Mouse (Mus musculus) liver, postnatal 0 days (tissue): ENCODE results near the gene Hoxc13. TPM values are rescaled to one million over a fixed set of nuclear protein-coding genes. Genes with fewer than 3 reads are reported as not detected.

Experiments
- ATAC-seq: fragments of 200-750 bp; cut with Nextera tagmentation; 2 replicates; pipeline ENCODE4 v1.8.0; 2017; ENCODE audit warnings: mild to moderate bottlenecking, moderate library complexity
- DNase-seq: peaks from one replicate; pipeline ENCODE4 v3.0.0-alpha.2; 2016
- H3K27ac ChIP-seq: fragments of 300-500 bp; sonication (generic); 2 replicates; pipeline ENCODE4 v1.5.1; 2014; ENCODE audit warnings: antibody characterized with exemption, moderate library complexity, mild to moderate bottlenecking, low read depth
- H3K27me3 ChIP-seq: fragments of 300-500 bp; sonication (generic); 2 replicates; pipeline ENCODE4 v1.6.1; 2014; ENCODE audit warnings: low read length, control low read depth, mixed read lengths; ENCODE audit not compliant: insufficient read depth
- H3K36me3 ChIP-seq: fragments of 300-500 bp; sonication (generic); replicated peaks from 2 replicates; pipeline ENCODE4 v1.6.1; 2014; ENCODE audit warnings: mild to moderate bottlenecking, control low read depth, low read length, moderate library complexity, mixed read lengths; ENCODE audit not compliant: insufficient read depth
- H3K4me1 ChIP-seq: fragments of 300-500 bp; sonication (generic); 2 replicates; pipeline ENCODE4 v1.6.1; 2014; ENCODE audit warnings: antibody characterized with exemption, mild to moderate bottlenecking, control low read depth; ENCODE audit not compliant: insufficient read depth
- H3K4me2 ChIP-seq: fragments of 300-500 bp; sonication (generic); 2 replicates; pipeline ENCODE4 v1.6.1; 2014; ENCODE audit warnings: low read depth, mild to moderate bottlenecking, low read length, moderate library complexity, mixed read lengths
- H3K4me3 ChIP-seq: fragments of 300-500 bp; sonication (generic); 2 replicates; pipeline ENCODE4 v1.5.1; 2014; ENCODE audit warnings: low read depth, low read length
- H3K9ac ChIP-seq: fragments of 300-500 bp; sonication (generic); replicated peaks from 2 replicates; pipeline ENCODE4 v1.6.1; 2014; ENCODE audit warnings: mild to moderate bottlenecking, moderate library complexity
- H3K9me3 ChIP-seq: fragments of 300-500 bp; sonication (generic); 2 replicates; pipeline ENCODE4 v1.6.1; 2016; ENCODE audit warnings: mild to moderate bottlenecking, control low read depth, low read length, mixed read lengths
- CTCF ChIP-seq: sonication (generic); IDR thresholded peaks from 2 replicates; pipeline ENCODE4 v1.5.1; 2016; ENCODE audit warnings: antibody characterized with exemption, low read depth
- EP300 ChIP-seq: IDR thresholded peaks from 2 replicates; pipeline ENCODE4 v1.6.1; 2016; ENCODE audit warnings: antibody characterized with exemption, low read depth, mild to moderate bottlenecking
- WGBS: fragments of 180-500 bp; shearing (Covaris S2); extraction: QIAGEN DNeasy Blood & Tissue Kit; methylation state at CpG from one replicate; pipeline ENCODE4 v1.1.7; 2014; ENCODE audit not compliant: insufficient replicate concordance; 5-methylcytosine and 5-hydroxymethylcytosine counted together
- polyA plus RNA-seq: library from polyadenylated mRNA; unstranded; fragments of >200 nt; fragmentation: Nextera tagmentation; extraction: Ambion mirVana; gene quantifications from 2 replicates; pipeline ENCODE4 v1.2.1, GENCODE M21; 2015

Hoxc13 gene
- polyA plus RNA-seq, 1 experiment from 2014 or later: not detected

GRCm38 (mm10) chr15:102910496-102911095, 10.3 kb upstream of the Hoxc13 start:
- no peak overlapping the region for H3K9ac ChIP-seq
- no peak overlapping the region for H3K4me2 ChIP-seq
- H3K9me3 ChIP-seq: no peaks in the 10 kb centered on the region
- H3K27me3 ChIP-seq: peaks cover 76% of the 10 kb centered on the region
- H3K4me1 ChIP-seq: no peaks in the 10 kb centered on the region
- H3K36me3 ChIP-seq: no peaks in the 10 kb centered on the region
- H3K4me3 ChIP-seq: no peak overlapping the region
- WGBS: 2% methylated on average over 22 of the region's 22 CpGs
- no peak overlapping the region for H3K27ac ChIP-seq
- TF ChIP-seq CTCF (no peak), EP300 (no peak)
- ATAC-seq (no peak), DNase-seq (no peak)

GRCm38 (mm10) chr15:102913038-102913585, 7.8 kb upstream of the Hoxc13 start:
- Histone ChIP-seq H3K27me3 (peaks cover 86% of the 10 kb centered on the region), H3K9ac (no peak overlapping the region), H3K4me1 (no peaks in the 10 kb centered on the region), H3K4me2 (no peak overlapping the region), H3K36me3 (no peaks in the 10 kb centered on the region), H3K27ac (no peak overlapping the region), H3K4me3 (no peak overlapping the region), H3K9me3 (no peaks in the 10 kb centered on the region)
- 2% methylated on average over 19 of the region's 19 CpGs for WGBS
- no peak for TF ChIP-seq EP300
- TF ChIP-seq CTCF: no peak
- ATAC-seq (no peak), DNase-seq (no peak)

- Histone ChIP-seq H3K27ac (no peak overlapping the region), H3K27me3 (peaks cover 90% of the 10 kb centered on the region), H3K4me3 (no peak overlapping the region), H3K9ac (no peak overlapping the region), H3K4me2 (no peak overlapping the region), H3K9me3 (no peaks in the 10 kb centered on the region), H3K4me1 (no peaks in the 10 kb centered on the region), H3K36me3 (no peaks in the 10 kb centered on the region)
- no peak for DNase-seq
- no peak for TF ChIP-seq CTCF
- no peak for TF ChIP-seq EP300
- ATAC-seq: no peak
- WGBS: 2% methylated on average over 20 of the region's 20 CpGs
These were observed 2.8 kb upstream of the Hoxc13 start for GRCm38 (mm10) chr15:102917972-102918572.

- H3K9me3 ChIP-seq: no peaks in the 10 kb centered on the region
- ATAC-seq: no peak
- H3K4me3 ChIP-seq: no peak overlapping the region
- TF ChIP-seq CTCF (no peak), EP300 (no peak)
- no peak overlapping the region for H3K9ac ChIP-seq
- H3K4me2 ChIP-seq: no peak overlapping the region
- H3K4me1 ChIP-seq: no peaks in the 10 kb centered on the region
- 4% methylated on average over 7 of the region's 7 CpGs for WGBS
- peaks cover 85% of the 10 kb centered on the region for H3K27me3 ChIP-seq
- H3K27ac ChIP-seq: no peak overlapping the region
- no peaks in the 10 kb centered on the region for H3K36me3 ChIP-seq
- no peak for DNase-seq
These were observed 2.2 kb upstream of the Hoxc13 start for GRCm38 (mm10) chr15:102918611-102919265.

- H3K4me3 ChIP-seq: no peak overlapping the region
- H3K4me1 ChIP-seq: no peaks in the 10 kb centered on the region
- WGBS: 6% methylated on average over 12 of the region's 12 CpGs
- no peak overlapping the region for H3K4me2 ChIP-seq
- no peak for ATAC-seq
- TF ChIP-seq EP300 (no peak), CTCF (no peak)
- no peaks in the 10 kb centered on the region for H3K9me3 ChIP-seq
- H3K36me3 ChIP-seq: no peaks in the 10 kb centered on the region
- H3K27me3 ChIP-seq: peaks cover 88% of the 10 kb centered on the region
- H3K9ac ChIP-seq: no peak overlapping the region
- no peak for DNase-seq
- H3K27ac ChIP-seq: no peak overlapping the region
These were observed 1.3 kb upstream of the Hoxc13 start for GRCm38 (mm10) chr15:102919336-102920180.
